Mouse (Mus musculus) brain, embryonic 14.5 days (tissue): Measurements from ENCODE around the gene Dync1li1. TPM values are rescaled to one million over a fixed set of nuclear protein-coding genes. Genes with fewer than 3 reads are reported as not detected.
"Not testable (repeated sequence)": the region's sequence is repeated elsewhere in the genome, so short reads cannot be mapped to it uniquely, and the experiment has no call there.

Source experiments
- DNase-seq: peaks from one replicate; pipeline ENCODE4 v3.0.0-alpha.2; 2011; ENCODE audit warnings: low read depth
- CTCF ChIP-seq: fragments of 200-500 bp; IDR thresholded peaks from 2 replicates; pipeline ENCODE4 v1.5.1; 2012; ENCODE audit warnings: inconsistent platforms, mild to moderate bottlenecking, moderate library complexity, borderline replicate concordance; ENCODE audit not compliant: insufficient read depth, insufficient read length; ENCODE audit errors: extremely low read depth
- POLR2A ChIP-seq: fragments of 200-500 bp; IDR thresholded peaks from 2 replicates; pipeline ENCODE4 v1.6.1; 2012; ENCODE audit warnings: mild to moderate bottlenecking, inconsistent platforms, borderline replicate concordance; ENCODE audit not compliant: poor library complexity, insufficient read depth, insufficient read length, severe bottlenecking; ENCODE audit errors: extremely low read depth
- polyA plus RNA-seq: library from polyadenylated mRNA; depleted of rRNA; stranded (reverse); fragments of >200 nt; gene quantifications from 2 replicates; pipeline ENCODE4 v1.2.3, GENCODE M21; 2012

Gene Dync1li1
- polyA plus RNA-seq, 1 experiment, result 87.4 TPM

DNA sequence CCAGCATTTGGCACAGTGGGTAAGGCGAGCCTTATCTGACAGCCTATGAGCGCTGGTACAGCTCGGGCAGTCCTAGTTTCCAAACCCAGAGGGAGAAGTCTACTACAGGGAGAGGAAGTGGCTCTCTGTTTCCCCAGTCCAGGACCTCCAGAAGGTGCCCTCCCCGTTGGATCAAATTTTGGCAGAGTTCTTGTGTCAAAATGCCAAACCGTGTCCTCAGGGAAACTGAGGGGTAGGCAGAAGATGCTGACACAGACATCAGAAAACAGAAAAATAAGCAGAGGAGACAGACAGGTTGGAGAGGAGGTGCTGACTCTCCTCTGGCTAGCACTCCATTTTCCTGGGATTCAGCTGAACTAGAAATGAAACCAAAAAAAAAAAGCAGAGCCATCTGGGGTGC lies 8.6 kb upstream of the Dync1li1 start:
- no peak for TF ChIP-seq POLR2A
- no peak for TF ChIP-seq CTCF
- DNase-seq, result no peak

DNA sequence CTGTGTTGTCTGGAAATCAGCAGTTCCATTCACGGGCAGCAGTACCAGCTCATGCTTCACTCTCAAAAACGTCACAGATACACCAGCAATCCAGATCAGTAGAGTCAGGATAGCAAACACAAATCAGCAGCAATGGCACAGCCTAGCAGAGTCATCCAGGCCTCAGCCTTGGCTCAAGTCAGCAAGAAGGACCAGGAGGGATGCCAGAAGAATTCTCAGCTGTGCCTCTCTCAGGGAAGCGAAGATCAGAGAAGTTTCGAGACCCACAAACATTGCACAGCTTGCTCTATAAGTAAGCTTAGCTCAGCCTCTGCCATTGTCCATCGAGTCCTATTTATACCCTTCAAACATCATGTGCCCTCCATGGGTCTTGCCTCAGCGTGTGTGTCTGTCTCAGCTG lies 8.1 kb upstream of the Dync1li1 start:
- TF ChIP-seq POLR2A (no peak), CTCF (no peak)
- no peak for DNase-seq

DNA sequence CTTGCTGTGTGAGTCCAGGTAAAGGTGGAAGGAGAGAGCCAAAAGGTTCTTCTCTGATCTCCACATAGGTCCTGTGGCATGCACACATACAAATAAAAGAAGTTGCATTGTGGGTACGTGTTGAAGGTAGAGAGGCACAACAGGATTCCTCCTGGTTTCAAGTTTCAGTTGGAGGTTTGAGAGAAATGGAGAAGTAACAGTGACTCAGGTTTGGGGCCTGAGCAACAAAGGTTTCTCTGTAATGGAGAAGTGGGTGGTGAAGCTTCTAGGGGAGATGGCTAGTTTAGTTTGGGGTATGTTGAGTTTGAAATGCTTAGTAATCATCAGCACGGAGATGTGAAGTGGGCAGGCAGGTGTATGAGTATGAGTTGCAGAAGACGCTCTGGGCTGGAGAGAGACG lies 6.4 kb upstream of the Dync1li1 start:
- no peak for TF ChIP-seq POLR2A
- no peak for TF ChIP-seq CTCF
- no peak for DNase-seq

DNA sequence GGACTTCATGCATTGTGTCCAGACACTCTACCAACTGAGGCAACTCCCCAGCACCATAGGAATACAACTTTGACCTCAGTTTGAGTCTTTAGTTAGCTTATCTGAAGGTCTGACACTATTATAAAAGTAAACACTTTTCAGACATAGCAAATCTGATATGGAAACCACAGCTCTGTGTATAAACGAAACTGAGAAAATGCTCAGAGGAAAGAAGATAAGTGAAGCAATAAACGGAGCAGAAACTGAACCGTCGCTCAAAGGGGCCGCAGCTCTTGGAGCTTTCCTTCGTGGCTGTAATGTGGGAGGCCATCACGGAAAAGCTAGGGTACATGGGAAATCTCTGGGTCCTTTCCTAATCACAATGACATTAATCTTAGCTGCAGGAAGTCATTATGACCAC lies 2.3 kb upstream of the Dync1li1 start:
- no peak for TF ChIP-seq CTCF
- TF ChIP-seq POLR2A, result no peak
- DNase-seq, result no peak

DNA sequence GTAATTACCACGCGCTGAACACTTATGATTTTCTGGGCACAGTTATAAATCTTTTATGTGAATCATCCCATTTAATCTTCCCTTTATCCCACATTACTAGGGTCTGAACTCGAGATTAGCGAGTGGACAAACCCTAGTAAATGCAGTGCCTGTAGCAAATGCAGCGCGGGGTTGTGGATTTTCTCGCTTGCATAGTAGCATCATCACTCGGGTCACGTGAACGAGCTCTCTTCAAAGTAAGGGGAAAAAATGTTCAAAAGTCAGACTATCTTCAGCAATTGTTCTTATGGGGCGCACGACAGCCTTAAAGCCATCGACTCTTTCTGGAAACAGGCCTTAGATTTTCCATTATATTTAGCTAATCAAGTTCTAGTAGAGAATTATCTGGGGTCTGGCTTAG lies 951 bp upstream of the Dync1li1 start:
- DNase-seq, result no peak
- TF ChIP-seq CTCF (no peak), POLR2A (no peak)

DNA sequence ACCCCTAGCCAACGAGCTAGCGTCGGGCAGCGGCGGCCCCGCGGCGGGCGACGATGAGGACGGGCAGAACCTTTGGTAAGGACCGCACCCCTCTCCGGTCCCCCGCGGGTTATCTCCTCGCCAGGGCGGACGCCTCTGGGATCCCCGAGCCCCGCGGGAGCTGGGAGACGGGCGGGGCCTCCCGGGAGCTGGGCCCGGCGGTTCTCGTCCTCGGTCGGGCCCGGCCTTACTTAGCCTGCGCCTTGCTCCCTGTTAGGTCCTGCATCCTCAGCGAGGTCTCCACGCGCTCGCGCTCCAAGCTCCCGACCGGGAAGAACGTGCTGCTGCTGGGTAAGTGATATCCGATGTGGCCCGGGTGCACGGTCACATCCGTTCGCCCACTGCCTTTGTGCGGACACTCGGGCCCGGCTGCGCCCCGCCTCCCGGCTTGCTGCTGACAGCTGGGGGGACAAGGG lies 390 bp downstream of the Dync1li1 start:
- DNase-seq, result peak; percentile 71
- TF ChIP-seq CTCF (no peak), POLR2A (no peak)

DNA sequence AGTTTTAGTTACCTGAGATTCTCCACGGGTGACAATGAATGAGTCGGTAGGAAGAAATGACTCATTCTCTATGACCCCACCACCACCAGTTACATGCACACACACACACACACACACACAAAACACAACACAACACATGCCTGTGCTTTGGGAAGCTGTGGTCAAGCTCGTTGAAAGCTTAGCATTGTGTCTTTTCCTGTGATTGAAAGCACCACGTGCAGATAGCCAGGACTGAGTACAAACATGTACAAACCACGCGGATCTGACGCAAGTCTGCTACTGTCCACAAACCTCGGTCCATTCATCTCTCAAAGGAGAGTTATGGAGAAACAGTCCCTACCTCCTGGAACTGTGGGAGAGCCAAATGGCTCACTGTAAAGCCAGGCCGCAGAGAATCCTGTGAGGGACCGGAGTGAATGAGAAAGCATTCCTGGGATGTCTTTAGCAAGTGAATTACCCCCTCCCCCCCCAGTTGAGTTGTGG lies 1.6 kb downstream of the Dync1li1 start:
- DNase-seq, result peak; percentile 18
- TF ChIP-seq POLR2A, result no peak
- no peak for TF ChIP-seq CTCF

DNA sequence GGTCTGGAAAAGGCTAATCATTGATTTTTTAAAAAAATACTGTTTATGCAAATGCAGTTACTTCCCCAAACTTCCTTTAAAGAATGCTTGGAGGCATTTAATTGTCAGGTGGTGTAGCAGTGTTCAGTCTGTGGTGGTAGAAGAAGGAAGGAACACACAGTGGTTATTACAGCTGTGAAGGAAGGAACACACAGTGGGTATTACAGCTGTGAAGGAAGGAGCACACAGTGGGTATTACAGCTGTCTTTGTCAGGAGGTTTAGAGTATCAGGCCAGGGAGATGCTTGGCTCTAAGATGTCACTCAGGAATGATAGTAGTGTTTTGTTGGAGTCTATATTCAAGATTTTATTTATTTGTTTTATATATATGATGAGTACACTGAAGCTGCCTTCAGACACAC lies 2.5 kb downstream of the Dync1li1 start:
- no peak for TF ChIP-seq POLR2A
- no peak for TF ChIP-seq CTCF
- DNase-seq, result no peak

DNA sequence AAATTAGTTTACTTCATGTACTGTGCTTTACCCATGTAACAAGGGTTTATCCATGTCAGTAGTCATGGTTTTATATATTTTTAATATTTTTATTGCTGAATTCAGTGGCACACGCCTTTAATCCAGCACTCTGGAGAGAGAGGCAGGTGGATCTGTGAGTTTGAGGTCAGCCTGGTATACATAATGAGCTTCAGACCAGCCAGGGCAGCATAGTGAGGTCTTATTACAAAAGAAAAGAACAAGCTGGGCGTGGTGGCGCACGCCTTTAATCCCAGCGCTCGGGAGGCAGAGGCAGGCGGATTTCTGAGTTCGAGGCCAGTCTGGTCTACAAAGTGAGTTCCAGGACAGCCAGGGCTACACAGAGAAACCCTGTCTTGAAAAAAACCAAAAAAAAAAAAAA lies 7.1 kb downstream of the Dync1li1 start:
- DNase-seq, result not testable (repeated sequence)

DNA sequence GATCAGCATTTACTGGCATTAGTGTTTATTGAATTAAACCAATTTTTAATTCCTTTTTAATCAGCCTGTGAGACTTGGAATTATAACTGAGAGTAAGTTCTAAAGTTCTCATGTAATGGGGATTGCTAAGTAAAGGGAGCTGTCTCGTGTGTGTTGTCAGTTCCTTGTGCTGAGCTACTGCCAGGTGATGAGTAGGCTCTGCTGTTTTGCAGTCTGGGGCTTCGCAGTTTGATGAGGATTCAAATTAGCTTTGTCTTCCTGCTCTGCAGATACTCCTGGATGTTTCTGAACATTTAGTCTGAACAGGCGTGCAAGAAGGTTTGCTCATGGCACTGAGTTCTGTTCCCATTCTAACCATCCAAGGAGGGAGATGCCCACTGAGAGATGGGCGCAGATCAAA lies 8.5 kb downstream of the Dync1li1 start:
- TF ChIP-seq POLR2A (no peak), CTCF (no peak)
- DNase-seq, result no peak

DNA sequence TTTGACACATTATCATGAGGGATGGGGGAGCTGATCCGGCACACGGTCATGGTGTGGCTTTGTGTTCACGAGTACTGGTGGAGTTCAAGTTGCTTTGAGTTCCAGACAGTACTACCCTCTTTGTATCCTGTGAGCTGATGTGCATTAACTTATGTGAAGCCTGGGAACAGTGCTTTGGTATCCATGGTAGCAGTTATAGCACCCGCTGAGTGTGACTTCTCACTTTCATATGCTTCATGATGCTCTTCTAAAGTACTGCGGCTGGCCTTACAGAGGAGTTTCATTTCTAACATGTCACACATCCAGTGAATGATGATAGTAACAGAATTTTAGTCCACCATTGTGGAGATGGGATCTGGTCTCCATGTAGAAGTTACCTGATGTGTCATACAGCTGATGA lies 9.3 kb downstream of the Dync1li1 start:
- peak; percentile 9 for DNase-seq

DNA sequence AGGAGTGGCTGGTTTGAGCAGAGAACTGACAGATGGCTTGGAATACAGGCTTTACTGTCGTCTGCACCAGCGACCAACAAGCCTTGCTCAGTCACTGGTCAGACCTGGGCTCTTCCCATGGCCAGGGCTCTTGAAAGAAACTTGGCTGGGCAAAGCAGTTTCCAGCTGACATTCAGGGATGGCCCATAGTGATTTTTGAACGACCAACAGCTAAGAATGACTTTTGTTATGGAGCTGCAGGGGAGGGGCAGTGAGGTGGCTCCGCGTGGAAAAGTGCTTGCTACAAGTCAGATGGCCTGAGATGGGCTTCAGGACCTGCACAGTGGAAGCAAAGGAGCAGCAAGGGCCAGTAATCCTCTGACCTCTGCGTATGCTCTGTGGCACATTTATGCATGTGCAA lies 10.7 kb downstream of the Dync1li1 start:
- DNase-seq, result no peak
- no peak for TF ChIP-seq POLR2A
- TF ChIP-seq CTCF, result no peak

More for the DNA sequence above, 9.3 kb downstream of the Dync1li1 start:
- no peak for TF ChIP-seq CTCF
- no peak for TF ChIP-seq POLR2A
